Mouse (Mus musculus): ENCODE measurements around the gene Prkci.

GRCm38 (mm10) chr3:31098556-31098955 lies 103.0 kb downstream of the Prkci start:
- no peak for TF ChIP-seq CTCF (IDR thresholded peaks at IDR 0.05; ENCODE audit: low read depth, low read length)
- TF ChIP-seq GATA1 (IDR thresholded peaks at IDR 0.05; ENCODE audit: borderline replicate concordance, low read length), result no peak
- no peak for TF ChIP-seq TAL1 (conservative IDR thresholded peaks at IDR 0.05; ENCODE audit: low read depth, low read length)
- TF ChIP-seq GATA2 (IDR thresholded peaks at IDR 0.05; ENCODE audit: borderline replicate concordance, low read depth, low read length), result no peak
- TF ChIP-seq POLR2AphosphoS5 (IDR thresholded peaks at IDR 0.05; ENCODE audit: insufficient replicate concordance, low read depth, low read length), result no peak

Data from G1E (cell line).